Mouse (Mus musculus): Measurements from ENCODE around the gene Tspan5. TPM values are rescaled to one million over a fixed set of nuclear protein-coding genes. Genes with fewer than 3 reads are reported as not detected.

Tspan5 gene
- polyA plus RNA-seq, 1 experiment from 2014 or later: 11.5 TPM

- no peak overlapping the region for H3K4me3 ChIP-seq (ENCODE audit: low read length)
- H3K9me3 ChIP-seq (ENCODE audit: control insufficient read depth, low read length): no peaks in the 10 kb centered on the region
- no peaks in the 10 kb centered on the region for H3K36me3 ChIP-seq (ENCODE audit: control insufficient read depth, insufficient read depth, low read length)
- no peaks in the 10 kb centered on the region for H3K27me3 ChIP-seq (replicated peaks; ENCODE audit: control insufficient read depth, insufficient read depth, low read length)
- 53% methylated on average over 3 of the region's 3 CpGs for WGBS
- no peak for ATAC-seq
- H3K9ac ChIP-seq (ENCODE audit: low read depth, low read length): no peak overlapping the region
- no peak overlapping the region for H3K27ac ChIP-seq (ENCODE audit: low read length)
- no peak overlapping the region for H3K4me2 ChIP-seq (ENCODE audit: low read depth, low read length)
- H3K4me1 ChIP-seq (ENCODE audit: control insufficient read depth, insufficient read depth, low read length): no peaks in the 10 kb centered on the region
Observed at GRCm38 (mm10) chr3:138796583-138796982, 54.6 kb downstream of the Tspan5 start.

GRCm38 (mm10) chr3:138800664-138801411 lies 58.8 kb downstream of the Tspan5 start:
- no peak overlapping the region for H3K27ac ChIP-seq (ENCODE audit: low read length)
- no peak overlapping the region for H3K9ac ChIP-seq (ENCODE audit: low read depth, low read length)
- ATAC-seq: no peak
- H3K36me3 ChIP-seq (ENCODE audit: control insufficient read depth, insufficient read depth, low read length): no peaks in the 10 kb centered on the region
- 69% methylated on average over 16 of the region's 16 CpGs for WGBS
- H3K27me3 ChIP-seq (replicated peaks; ENCODE audit: control insufficient read depth, insufficient read depth, low read length): no peaks in the 10 kb centered on the region
- no peak overlapping the region for H3K4me2 ChIP-seq (ENCODE audit: low read depth, low read length)
- H3K4me1 ChIP-seq (ENCODE audit: control insufficient read depth, insufficient read depth, low read length): no peaks in the 10 kb centered on the region
- H3K9me3 ChIP-seq (ENCODE audit: control insufficient read depth, low read length): no peaks in the 10 kb centered on the region
- no peak overlapping the region for H3K4me3 ChIP-seq (ENCODE audit: low read length)

- Histone ChIP-seq H3K9ac (ENCODE audit: low read depth, low read length) (no peak overlapping the region), H3K36me3 (ENCODE audit: control insufficient read depth, insufficient read depth, low read length) (no peaks in the 10 kb centered on the region), H3K4me3 (ENCODE audit: low read length) (no peak overlapping the region), H3K4me1 (ENCODE audit: control insufficient read depth, insufficient read depth, low read length) (no peaks in the 10 kb centered on the region), H3K4me2 (ENCODE audit: low read depth, low read length) (no peak overlapping the region), H3K9me3 (ENCODE audit: control insufficient read depth, low read length) (no peaks in the 10 kb centered on the region), H3K27me3 (replicated peaks; ENCODE audit: control insufficient read depth, insufficient read depth, low read length) (no peaks in the 10 kb centered on the region), H3K27ac (ENCODE audit: low read length) (no peak overlapping the region)
- ATAC-seq: no peak
- WGBS: 76% methylated on average over 6 of the region's 6 CpGs
Observed at GRCm38 (mm10) chr3:138801661-138802060, 59.7 kb downstream of the Tspan5 start.

DNA sequence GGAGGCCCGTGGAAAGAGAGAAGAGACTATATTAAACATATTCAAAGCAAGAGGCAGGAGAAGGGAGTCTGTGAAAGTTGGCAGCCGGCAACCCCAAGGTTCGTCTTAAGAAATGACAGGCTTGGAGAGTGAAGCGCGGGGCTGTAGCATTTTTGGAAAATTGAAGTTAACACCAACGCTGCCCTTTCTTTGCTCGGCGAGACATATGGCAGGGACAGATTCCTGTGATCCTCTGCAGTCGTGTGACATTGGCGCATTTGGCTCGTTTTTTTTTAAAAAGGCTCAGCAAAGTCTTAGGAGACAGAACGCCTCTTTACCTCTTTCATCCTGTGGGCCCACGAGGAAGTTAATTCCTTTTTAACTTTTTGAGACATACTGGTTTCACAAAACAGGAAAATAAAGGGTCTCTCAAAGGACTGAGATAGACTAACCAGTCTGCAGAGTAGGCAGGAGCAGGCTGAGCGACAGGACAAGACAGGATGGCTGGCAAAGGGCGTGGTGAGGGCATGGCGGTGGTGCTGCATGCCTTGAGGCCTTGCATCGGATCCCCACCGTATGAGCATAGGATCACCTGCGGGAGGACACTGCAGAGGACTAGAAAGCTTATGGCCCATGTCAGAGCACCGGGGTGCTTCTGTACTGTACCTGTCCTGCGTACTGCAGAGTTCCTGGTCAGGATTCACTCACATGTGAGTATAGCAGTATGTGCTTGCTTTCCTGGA lies 60.9 kb downstream of the Tspan5 start:
- Histone ChIP-seq H3K36me3 (ENCODE audit: control insufficient read depth, insufficient read depth, low read length) (no peaks in the 10 kb centered on the region), H3K4me3 (ENCODE audit: low read length) (no peak overlapping the region), H3K9ac (ENCODE audit: low read depth, low read length) (no peak overlapping the region), H3K4me2 (ENCODE audit: low read depth, low read length) (no peak overlapping the region), H3K27me3 (replicated peaks; ENCODE audit: control insufficient read depth, insufficient read depth, low read length) (no peaks in the 10 kb centered on the region), H3K27ac (ENCODE audit: low read length) (no peak overlapping the region), H3K4me1 (ENCODE audit: control insufficient read depth, insufficient read depth, low read length) (no peaks in the 10 kb centered on the region), H3K9me3 (ENCODE audit: control insufficient read depth, low read length) (no peaks in the 10 kb centered on the region)
- ATAC-seq: no peak
- WGBS: 71% methylated on average over 21 of the region's 21 CpGs

GRCm38 (mm10) chr3:138803444-138804085 lies 61.6 kb downstream of the Tspan5 start:
- no peaks in the 10 kb centered on the region for H3K27me3 ChIP-seq (replicated peaks; ENCODE audit: control insufficient read depth, insufficient read depth, low read length)
- H3K36me3 ChIP-seq (ENCODE audit: control insufficient read depth, insufficient read depth, low read length): no peaks in the 10 kb centered on the region
- WGBS: 85% methylated on average over 11 of the region's 11 CpGs
- H3K4me1 ChIP-seq (ENCODE audit: control insufficient read depth, insufficient read depth, low read length): no peaks in the 10 kb centered on the region
- H3K4me3 ChIP-seq (ENCODE audit: low read length): no peak overlapping the region
- H3K9me3 ChIP-seq (ENCODE audit: control insufficient read depth, low read length): no peaks in the 10 kb centered on the region
- H3K27ac ChIP-seq (ENCODE audit: low read length): no peak overlapping the region
- no peak overlapping the region for H3K9ac ChIP-seq (ENCODE audit: low read depth, low read length)
- no peak for ATAC-seq
- H3K4me2 ChIP-seq (ENCODE audit: low read depth, low read length): no peak overlapping the region

DNA sequence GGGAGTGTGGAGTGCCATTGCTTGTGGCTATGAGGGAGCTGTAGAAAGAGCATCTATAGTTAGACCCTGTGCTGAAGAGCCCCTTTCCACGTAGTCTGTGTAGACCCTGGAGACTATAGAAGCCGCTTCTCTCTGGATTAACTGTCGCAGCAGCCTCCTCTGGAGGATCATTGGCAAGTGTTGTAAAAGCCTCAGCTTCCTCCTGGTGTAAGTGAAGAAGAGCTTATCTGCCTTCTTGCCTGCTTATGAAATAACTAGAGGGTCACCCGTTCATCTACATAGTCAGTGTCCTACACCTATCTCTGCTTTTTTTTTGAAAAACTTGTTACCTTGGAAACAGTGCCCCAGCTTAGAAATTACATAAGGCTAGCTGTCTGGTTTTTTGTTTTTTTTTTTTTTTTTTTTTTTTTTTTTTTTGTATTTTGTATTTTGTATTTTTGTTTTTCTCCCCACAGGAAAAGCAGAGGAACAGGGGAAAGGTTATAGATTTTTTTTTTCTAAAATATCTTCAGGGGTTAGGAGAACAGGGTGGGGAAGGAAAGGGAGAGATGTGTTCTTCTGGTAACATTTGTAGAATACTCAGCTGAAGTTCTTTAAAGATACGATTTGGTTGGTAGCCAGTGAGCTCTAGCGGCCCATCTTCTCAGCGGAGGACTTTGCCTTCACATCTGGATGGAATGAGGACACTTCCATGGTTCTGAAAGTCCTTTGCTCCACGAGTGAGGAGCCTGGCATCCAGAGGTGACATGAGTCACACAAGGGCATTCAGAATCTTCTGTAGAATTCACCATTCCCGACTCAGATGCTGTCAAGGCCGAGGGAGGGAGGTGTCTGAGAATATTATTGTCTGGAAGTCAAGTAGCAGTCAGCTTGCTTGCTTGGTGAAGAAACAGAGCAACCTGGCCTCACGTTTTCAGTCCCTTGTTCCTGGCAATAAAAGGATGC lies 62.4 kb downstream of the Tspan5 start:
- no peak overlapping the region for H3K4me2 ChIP-seq (ENCODE audit: low read depth, low read length)
- H3K4me3 ChIP-seq (ENCODE audit: low read length): no peak overlapping the region
- no peaks in the 10 kb centered on the region for H3K36me3 ChIP-seq (ENCODE audit: control insufficient read depth, insufficient read depth, low read length)
- ATAC-seq: no peak
- WGBS: 76% methylated on average over 11 of the region's 11 CpGs
- no peaks in the 10 kb centered on the region for H3K4me1 ChIP-seq (ENCODE audit: control insufficient read depth, insufficient read depth, low read length)
- no peaks in the 10 kb centered on the region for H3K27me3 ChIP-seq (replicated peaks; ENCODE audit: control insufficient read depth, insufficient read depth, low read length)
- H3K9me3 ChIP-seq (ENCODE audit: control insufficient read depth, low read length): no peaks in the 10 kb centered on the region
- H3K27ac ChIP-seq (ENCODE audit: low read length): no peak overlapping the region
- H3K9ac ChIP-seq (ENCODE audit: low read depth, low read length): no peak overlapping the region

DNA sequence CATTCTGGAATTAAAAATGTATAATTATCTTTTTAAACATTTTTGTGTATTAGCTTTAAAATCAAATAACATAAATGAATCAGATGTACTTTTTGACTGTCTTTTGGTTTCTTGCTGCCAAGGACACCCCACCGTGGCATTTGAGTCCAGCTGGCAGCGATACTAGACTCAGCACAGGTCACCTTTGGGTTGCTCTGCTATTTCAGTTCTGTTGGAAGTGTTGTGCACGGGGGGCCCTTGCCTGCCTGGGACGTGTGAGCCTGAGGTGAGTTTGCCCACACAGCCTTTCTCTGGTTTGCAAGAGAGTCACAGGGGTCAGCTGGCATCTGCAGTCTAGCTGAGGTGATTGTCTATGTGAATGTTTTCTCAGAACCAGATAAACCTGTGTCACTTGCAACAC lies 65.8 kb downstream of the Tspan5 start:
- Histone ChIP-seq H3K27me3 (replicated peaks; ENCODE audit: control insufficient read depth, insufficient read depth, low read length) (no peaks in the 10 kb centered on the region), H3K9ac (ENCODE audit: low read depth, low read length) (no peak overlapping the region), H3K4me1 (ENCODE audit: control insufficient read depth, insufficient read depth, low read length) (no peaks in the 10 kb centered on the region), H3K36me3 (ENCODE audit: control insufficient read depth, insufficient read depth, low read length) (no peaks in the 10 kb centered on the region), H3K9me3 (ENCODE audit: control insufficient read depth, low read length) (no peaks in the 10 kb centered on the region), H3K4me3 (ENCODE audit: low read length) (no peak overlapping the region), H3K27ac (ENCODE audit: low read length) (no peak overlapping the region), H3K4me2 (ENCODE audit: low read depth, low read length) (no peak overlapping the region)
- ATAC-seq: no peak
- 90% methylated on average over 4 of the region's 4 CpGs for WGBS

- no peaks in the 10 kb centered on the region for H3K36me3 ChIP-seq (ENCODE audit: control insufficient read depth, insufficient read depth, low read length)
- 0 out of 2 replicates have a peak, but pooled peaks cover 2% of the 10 kb centered on the region for H3K4me1 ChIP-seq (ENCODE audit: control insufficient read depth, insufficient read depth, low read length)
- H3K9ac ChIP-seq (ENCODE audit: low read depth, low read length): no peak overlapping the region
- WGBS: 84% methylated on average over 8 of the region's 8 CpGs
- no peaks in the 10 kb centered on the region for H3K9me3 ChIP-seq (ENCODE audit: control insufficient read depth, low read length)
- no peak overlapping the region for H3K27ac ChIP-seq (ENCODE audit: low read length)
- ATAC-seq: no peak
- no peak overlapping the region for H3K4me3 ChIP-seq (ENCODE audit: low read length)
- H3K27me3 ChIP-seq (replicated peaks; ENCODE audit: control insufficient read depth, insufficient read depth, low read length): no peaks in the 10 kb centered on the region
- no peak overlapping the region for H3K4me2 ChIP-seq (ENCODE audit: low read depth, low read length)
Observed at GRCm38 (mm10) chr3:138809509-138809908, 67.5 kb downstream of the Tspan5 start.

GRCm38 (mm10) chr3:138812565-138812964 lies 70.6 kb downstream of the Tspan5 start:
- H3K27ac ChIP-seq (ENCODE audit: low read length): no peak overlapping the region
- H3K9me3 ChIP-seq (ENCODE audit: control insufficient read depth, low read length): no peaks in the 10 kb centered on the region; the same call in 1 of the 2 replicates
- no peaks in the 10 kb centered on the region for H3K27me3 ChIP-seq (replicated peaks; ENCODE audit: control insufficient read depth, insufficient read depth, low read length)
- H3K9ac ChIP-seq (ENCODE audit: low read depth, low read length): no peak overlapping the region
- no peak overlapping the region for H3K4me3 ChIP-seq (ENCODE audit: low read length)
- H3K36me3 ChIP-seq (ENCODE audit: control insufficient read depth, insufficient read depth, low read length): no peaks in the 10 kb centered on the region
- H3K4me1 ChIP-seq (ENCODE audit: control insufficient read depth, insufficient read depth, low read length): 0 out of 2 replicates have a peak, but pooled peaks cover 5% of the 10 kb centered on the region
- WGBS: 66% methylated on average over 3 of the region's 3 CpGs
- H3K4me2 ChIP-seq (ENCODE audit: low read depth, low read length): no peak overlapping the region
- no peak for ATAC-seq
